Mouse (Mus musculus): Measurements from ENCODE around the gene Atoh8.

The Atoh8 gene

DNA sequence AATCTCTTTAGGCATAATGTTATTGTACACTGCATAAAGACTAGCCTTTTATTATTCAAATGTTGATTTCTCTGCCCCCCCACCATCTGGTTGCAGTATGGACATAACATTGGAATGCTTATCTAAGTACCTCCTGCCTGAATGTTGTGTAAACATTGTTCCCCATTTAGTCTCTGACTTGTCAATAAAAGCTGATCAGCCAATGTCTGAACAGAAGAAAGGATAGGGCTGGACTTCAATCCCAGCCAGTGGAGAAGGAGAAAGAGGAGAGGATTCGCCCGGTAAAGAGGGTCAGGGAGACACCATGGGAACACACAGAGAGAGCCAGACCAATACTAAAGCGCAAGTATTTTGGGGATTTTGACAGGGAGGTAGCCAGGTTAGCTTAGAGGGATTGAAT, 60.0 kb downstream of the Atoh8 start:
- Histone ChIP-seq H3K36me3 (ENCODE audit: control insufficient read depth, insufficient read depth, low read length, poor library complexity, severe bottlenecking) (no peaks in the 10 kb centered on the region), H3K27me3 (ENCODE audit: control insufficient read depth, insufficient read depth, low read length, poor library complexity, severe bottlenecking) (no peaks in the 10 kb centered on the region; the same call in 1 of the 2 replicates)
- DNase-seq (ENCODE audit: low read depth, low spot score): no peak

DNA sequence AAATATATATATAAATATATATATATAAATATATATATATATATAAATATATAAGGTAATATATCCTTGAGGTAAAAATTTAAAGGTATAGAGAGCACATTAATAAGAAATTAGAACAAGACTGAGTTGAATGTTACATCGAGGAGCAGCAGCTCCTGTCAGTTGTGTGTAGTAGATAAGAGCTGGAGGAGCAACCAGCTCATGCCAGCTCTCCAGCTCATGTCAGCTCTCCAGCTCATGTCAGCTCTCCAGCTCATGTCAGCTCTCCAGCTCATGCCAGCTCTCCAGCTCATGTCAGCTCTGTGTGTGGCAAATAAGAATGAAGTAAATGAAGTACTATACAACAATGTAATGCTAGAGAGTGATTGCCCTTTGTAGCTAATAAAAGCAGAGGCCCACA, 62.0 kb downstream of the Atoh8 start:
- Histone ChIP-seq H3K36me3 (ENCODE audit: control insufficient read depth, insufficient read depth, low read length, poor library complexity, severe bottlenecking) (no peaks in the 10 kb centered on the region), H3K27me3 (ENCODE audit: control insufficient read depth, insufficient read depth, low read length, poor library complexity, severe bottlenecking) (no peaks in the 10 kb centered on the region; the same call in 1 of the 2 replicates)
- no peak for DNase-seq (ENCODE audit: low read depth, low spot score)

GRCm38 (mm10) chr6:72171391-72171790, 64.0 kb downstream of the Atoh8 start:
- no peak for DNase-seq (ENCODE audit: low read depth, low spot score)
- Histone ChIP-seq H3K36me3 (ENCODE audit: control insufficient read depth, insufficient read depth, low read length, poor library complexity, severe bottlenecking) (no peaks in the 10 kb centered on the region), H3K27me3 (ENCODE audit: control insufficient read depth, insufficient read depth, low read length, poor library complexity, severe bottlenecking) (no peaks in the 10 kb centered on the region; the same call in 1 of the 2 replicates)

GRCm38 (mm10) chr6:72165907-72166306, 69.5 kb downstream of the Atoh8 start:
- no peak for DNase-seq (ENCODE audit: low read depth, low spot score)
- H3K36me3 ChIP-seq (ENCODE audit: control insufficient read depth, insufficient read depth, low read length, poor library complexity, severe bottlenecking): no peaks in the 10 kb centered on the region
- H3K27me3 ChIP-seq (ENCODE audit: control insufficient read depth, insufficient read depth, low read length, poor library complexity, severe bottlenecking): no peaks in the 10 kb centered on the region

DNA sequence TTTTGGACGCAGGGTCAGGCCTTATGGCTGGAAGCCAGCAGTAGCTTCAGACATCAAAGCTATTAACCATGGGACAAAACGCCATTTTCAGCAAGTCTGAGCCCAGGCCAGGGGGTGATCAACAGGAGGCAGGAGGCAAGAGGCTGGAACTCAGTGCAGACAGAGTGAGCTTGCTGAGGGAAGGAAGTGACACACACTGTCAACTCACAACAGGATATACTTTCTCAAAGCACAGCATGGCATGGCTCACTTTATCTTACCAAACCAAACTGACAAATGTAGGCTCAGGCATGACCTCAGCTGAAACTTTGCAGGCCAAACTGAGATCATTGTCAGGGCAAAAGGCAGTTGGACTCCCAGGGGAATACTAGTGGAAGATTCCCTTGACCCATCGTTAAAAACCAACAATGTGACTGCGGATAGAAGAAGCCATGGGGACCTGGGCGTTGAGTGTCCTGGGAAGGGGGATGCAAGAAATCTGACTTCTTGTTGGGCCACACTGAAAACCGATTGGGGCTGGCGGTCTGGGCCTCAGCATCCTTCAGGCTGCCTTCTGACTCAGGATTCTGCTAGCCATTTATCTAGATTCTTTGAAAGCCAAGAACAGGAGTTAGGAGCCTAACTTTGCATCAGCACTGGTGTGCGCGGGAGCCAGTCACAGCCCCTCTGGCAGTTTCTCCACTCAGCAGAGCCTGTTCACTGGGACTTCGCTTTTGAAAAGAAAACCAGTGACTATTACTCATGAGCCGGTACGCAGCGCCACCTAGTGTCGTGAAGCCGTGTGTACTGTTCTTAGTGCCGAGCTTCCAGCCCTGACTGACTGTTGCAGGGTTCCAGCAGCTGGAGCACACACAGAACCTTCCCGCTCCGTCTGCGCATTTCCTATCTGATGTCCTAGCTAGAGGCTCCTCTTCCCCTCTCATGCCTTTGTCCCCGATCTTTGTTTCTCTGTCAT, 70.8 kb downstream of the Atoh8 start:
- DNase-seq (ENCODE audit: low read depth, low spot score): peak; percentile 92
- H3K36me3 ChIP-seq (ENCODE audit: control insufficient read depth, insufficient read depth, low read length, poor library complexity, severe bottlenecking): no peaks in the 10 kb centered on the region
- no peaks in the 10 kb centered on the region for H3K27me3 ChIP-seq (ENCODE audit: control insufficient read depth, insufficient read depth, low read length, poor library complexity, severe bottlenecking)

GRCm38 (mm10) chr6:72162155-72162890, 73.1 kb downstream of the Atoh8 start:
- DNase-seq (ENCODE audit: low read depth, low spot score): peak; percentile 36
- H3K36me3 ChIP-seq (ENCODE audit: control insufficient read depth, insufficient read depth, low read length, poor library complexity, severe bottlenecking): no peaks in the 10 kb centered on the region

DNA sequence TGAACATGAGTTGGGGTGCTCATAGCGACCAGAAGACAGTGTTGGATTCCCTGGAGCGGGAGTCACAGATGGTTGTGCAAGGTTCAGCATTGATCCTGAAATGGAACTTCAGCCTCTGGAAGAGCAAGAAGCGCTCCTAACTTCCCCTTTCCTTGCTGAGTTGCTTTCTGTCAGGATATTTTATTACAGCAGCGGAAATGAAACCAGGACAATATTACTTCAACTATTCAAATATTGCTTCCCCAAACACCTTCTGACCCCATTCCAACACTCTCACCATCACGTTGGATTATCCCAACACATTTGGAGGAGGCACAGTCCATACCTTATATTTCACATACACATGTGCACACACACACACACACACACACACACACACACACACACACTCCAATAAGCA, 73.6 kb downstream of the Atoh8 start:
- no peak for DNase-seq (ENCODE audit: low read depth, low spot score)
- no peaks in the 10 kb centered on the region for H3K27me3 ChIP-seq (ENCODE audit: control insufficient read depth, insufficient read depth, low read length, poor library complexity, severe bottlenecking)

More at GRCm38 (mm10) chr6:72162155-72162890, 73.1 kb downstream of the Atoh8 start:
- no peaks in the 10 kb centered on the region for H3K27me3 ChIP-seq (ENCODE audit: control insufficient read depth, insufficient read depth, low read length, poor library complexity, severe bottlenecking)

GRCm38 (mm10) chr6:72160991-72161390, 74.4 kb downstream of the Atoh8 start:
- no peaks in the 10 kb centered on the region for H3K36me3 ChIP-seq (ENCODE audit: control insufficient read depth, insufficient read depth, low read length, poor library complexity, severe bottlenecking)
- no peak for DNase-seq (ENCODE audit: low read depth, low spot score)

More for the DNA sequence above, 73.6 kb downstream of the Atoh8 start:
- no peaks in the 10 kb centered on the region for H3K36me3 ChIP-seq (ENCODE audit: control insufficient read depth, insufficient read depth, low read length, poor library complexity, severe bottlenecking)

GRCm38 (mm10) chr6:72159861-72160395, 75.4 kb downstream of the Atoh8 start:
- H3K36me3 ChIP-seq (ENCODE audit: control insufficient read depth, insufficient read depth, low read length, poor library complexity, severe bottlenecking): no peaks in the 10 kb centered on the region
- no peak for DNase-seq (ENCODE audit: low read depth, low spot score)
- H3K27me3 ChIP-seq (ENCODE audit: control insufficient read depth, insufficient read depth, low read length, poor library complexity, severe bottlenecking): no peaks in the 10 kb centered on the region

More at GRCm38 (mm10) chr6:72160991-72161390, 74.4 kb downstream of the Atoh8 start:
- no peaks in the 10 kb centered on the region for H3K27me3 ChIP-seq (ENCODE audit: control insufficient read depth, insufficient read depth, low read length, poor library complexity, severe bottlenecking)

GRCm38 (mm10) chr6:72158966-72159764, 76.2 kb downstream of the Atoh8 start:
- H3K27me3 ChIP-seq (ENCODE audit: control insufficient read depth, insufficient read depth, low read length, poor library complexity, severe bottlenecking): no peaks in the 10 kb centered on the region
- DNase-seq (ENCODE audit: low read depth, low spot score): peak; percentile 24
- H3K36me3 ChIP-seq (ENCODE audit: control insufficient read depth, insufficient read depth, low read length, poor library complexity, severe bottlenecking): no peaks in the 10 kb centered on the region

Data from splenic B cell, adult 2 months (primary cell).